Mouse (Mus musculus) heart, embryonic 14.5 days (tissue): ENCODE results near the gene Arhgap30. TPM values are rescaled to one million over a fixed set of nuclear protein-coding genes. Genes with fewer than 3 reads are reported as not detected.

Source experiments
- ATAC-seq: fragments of 200-750 bp; cut with Nextera tagmentation; 2 replicates; pipeline ENCODE4 v1.8.0; 2017; ENCODE audit warnings: low read depth, moderate TSS enrichment; ENCODE audit not compliant: insufficient number of reproducible peaks, insufficient read depth, low FRiP score
- H3K27ac ChIP-seq, 2 experiments: fragments of 200-500 bp in 1 of 2; fragments of 300-500 bp in 1 of 2; sonication (generic) in 1 of 2; replicated peaks in 1 of 2; 2 replicates each; pipeline ENCODE4 v1.5.1; 2012 to 2014; ENCODE audit warnings: low read depth in 2 of 2, low read length in 2 of 2, control low read depth in 1 of 2, mild to moderate bottlenecking in 1 of 2, mixed read lengths in 1 of 2; ENCODE audit not compliant: control insufficient read depth in 1 of 2, insufficient read depth in 1 of 2
- H3K27me3 ChIP-seq: fragments of 300-500 bp; sonication (generic); 2 replicates; pipeline ENCODE4 v1.6.1; 2014; ENCODE audit warnings: mild to moderate bottlenecking, low read length, control low read depth; ENCODE audit not compliant: control insufficient read depth, insufficient read depth
- H3K36me3 ChIP-seq: fragments of 300-500 bp; sonication (generic); 2 replicates; pipeline ENCODE4 v1.6.1; 2014; ENCODE audit warnings: mild to moderate bottlenecking, control low read depth, low read length, mixed read lengths; ENCODE audit not compliant: control insufficient read depth, insufficient read depth
- H3K4me1 ChIP-seq, 2 experiments: fragments of 200-500 bp in 1 of 2; fragments of 300-500 bp in 1 of 2; sonication (generic) in 1 of 2; 2 replicates each; pipeline ENCODE4 v1.6.1; 2012 to 2014; ENCODE audit warnings: low read length in 2 of 2, control low read depth in 1 of 2, mixed read lengths in 1 of 2; ENCODE audit not compliant: control insufficient read depth in 2 of 2, insufficient read depth in 2 of 2
- H3K4me2 ChIP-seq: fragments of 300-500 bp; sonication (generic); 2 replicates; pipeline ENCODE4 v1.6.1; 2014; ENCODE audit warnings: mild to moderate bottlenecking, low read length
- H3K4me3 ChIP-seq, 2 experiments: fragments of 200-500 bp in 1 of 2; fragments of 300-500 bp in 1 of 2; sonication (generic) in 1 of 2; 2 replicates each; pipeline ENCODE4 v1.5.1; 2012 to 2014; ENCODE audit warnings: low read length in 2 of 2, mild to moderate bottlenecking in 2 of 2, control low read depth in 1 of 2, low read depth in 1 of 2, moderate library complexity in 1 of 2; ENCODE audit not compliant: control insufficient read depth in 1 of 2, insufficient read depth in 1 of 2
- H3K9ac ChIP-seq: fragments of 300-500 bp; sonication (generic); 2 replicates; pipeline ENCODE4 v1.6.1; 2014; ENCODE audit warnings: mild to moderate bottlenecking, low read length
- H3K9me3 ChIP-seq: fragments of 300-500 bp; sonication (generic); 2 replicates; pipeline ENCODE4 v1.6.1; 2016; ENCODE audit warnings: low read length, control low read depth; ENCODE audit not compliant: control insufficient read depth
- WGBS: fragments of 180-500 bp; shearing (Covaris S2); extraction: QIAGEN DNeasy Blood & Tissue Kit; methylation state at CpG from one replicate; pipeline ENCODE4 v1.1.7; 2014; 5-methylcytosine and 5-hydroxymethylcytosine counted together
- polyA plus RNA-seq: library from polyadenylated mRNA; unstranded; fragments of >200 nt; fragmentation: Nextera tagmentation; extraction: Ambion mirVana; gene quantifications from 2 replicates; pipeline ENCODE4 v1.2.1, GENCODE M21; 2014

The Arhgap30 gene
- polyA plus RNA-seq, 1 experiment from 2014 or later, result 0.54 TPM

DNA sequence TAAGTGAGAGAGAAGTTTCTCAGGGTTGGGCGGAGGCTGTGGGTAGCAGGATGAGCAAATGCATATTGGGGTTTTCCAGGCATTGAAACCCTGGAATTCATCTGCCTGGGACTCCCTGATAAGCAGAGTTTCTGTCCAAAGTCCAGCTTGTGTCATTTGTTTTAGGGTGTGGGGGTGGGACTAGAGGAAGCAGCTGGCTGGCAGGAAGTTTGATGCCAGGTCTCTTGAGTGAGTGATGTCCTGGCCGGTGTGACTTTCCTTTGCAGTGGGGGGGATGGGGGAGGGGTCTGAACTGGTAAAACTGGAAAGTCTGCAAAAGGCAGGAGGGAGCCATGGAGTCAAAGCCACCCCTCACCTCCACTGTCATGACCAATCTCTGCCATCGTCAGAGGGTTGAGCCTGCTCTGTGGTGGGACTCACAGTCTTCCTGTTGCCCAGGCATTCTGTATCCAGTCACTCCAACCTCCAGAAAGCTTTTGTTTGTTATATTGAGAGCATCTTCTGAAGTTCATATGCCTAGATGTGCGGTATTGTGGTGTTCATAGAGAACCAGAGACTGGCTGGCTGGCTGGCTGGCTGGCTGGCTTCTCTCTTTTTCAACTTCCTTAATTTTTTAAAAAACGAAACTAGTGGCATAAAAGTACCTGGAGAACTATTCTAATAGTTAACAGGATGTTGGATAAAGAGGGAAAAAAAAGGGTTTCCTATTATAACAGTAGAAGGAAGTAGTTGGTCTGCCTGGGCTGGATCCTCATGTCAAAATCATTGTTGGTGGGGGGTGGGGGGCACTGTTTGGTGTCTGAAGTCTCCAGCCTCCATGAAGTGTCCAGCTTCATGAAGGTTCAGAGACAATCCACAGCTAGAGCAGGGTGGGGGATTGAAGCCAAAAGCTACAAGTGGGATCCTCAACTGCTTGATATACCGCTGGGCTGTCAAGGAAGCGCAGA, 53.0 kb downstream of the Arhgap30 start:
- H3K27me3 ChIP-seq, result no peaks in the 10 kb centered on the region
- WGBS, result 47% methylated on average over 7 of the region's 7 CpGs
- peak overlapping the region; percentile 81 to 84 for H3K27ac ChIP-seq
- peak overlapping the region; percentile 42; the same call in 1 of the 2 replicates for H3K9ac ChIP-seq
- peaks cover 8% of the 10 kb centered on the region for H3K9me3 ChIP-seq
- ATAC-seq, result peak; percentile 32; the same call in 1 of the 2 replicates
- H3K36me3 ChIP-seq, result no peaks in the 10 kb centered on the region
- peak overlapping the region; percentile 80 for H3K4me2 ChIP-seq
- peak overlapping the region in 1 of 2 experiments; percentile 5; a peak in 1 of 4 replicates for H3K4me3 ChIP-seq
- peaks cover 29 to 43% of the 10 kb centered on the region in 2 experiments for H3K4me1 ChIP-seq

GRCm38 (mm10) chr1:171442413-171442760, 53.6 kb downstream of the Arhgap30 start:
- peaks cover 32 to 44% of the 10 kb centered on the region in 2 experiments for H3K4me1 ChIP-seq
- H3K27me3 ChIP-seq, result no peaks in the 10 kb centered on the region
- H3K27ac ChIP-seq, result peak overlapping the region; percentile 81 to 84
- H3K4me2 ChIP-seq, result peak overlapping the region; percentile 80
- H3K9ac ChIP-seq, result peak overlapping the region; percentile 38; the same call in 1 of the 2 replicates
- H3K9me3 ChIP-seq, result peaks cover 8% of the 10 kb centered on the region
- peak overlapping the region in 1 of 2 experiments; percentile 5; a peak in 1 of 4 replicates for H3K4me3 ChIP-seq
- no peaks in the 10 kb centered on the region for H3K36me3 ChIP-seq
- 67% methylated on average over 8 of the region's 8 CpGs for WGBS
- no peak for ATAC-seq

GRCm38 (mm10) chr1:171445050-171445449, 56.3 kb downstream of the Arhgap30 start:
- WGBS, result 86% methylated on average over 5 of the region's 5 CpGs

DNA sequence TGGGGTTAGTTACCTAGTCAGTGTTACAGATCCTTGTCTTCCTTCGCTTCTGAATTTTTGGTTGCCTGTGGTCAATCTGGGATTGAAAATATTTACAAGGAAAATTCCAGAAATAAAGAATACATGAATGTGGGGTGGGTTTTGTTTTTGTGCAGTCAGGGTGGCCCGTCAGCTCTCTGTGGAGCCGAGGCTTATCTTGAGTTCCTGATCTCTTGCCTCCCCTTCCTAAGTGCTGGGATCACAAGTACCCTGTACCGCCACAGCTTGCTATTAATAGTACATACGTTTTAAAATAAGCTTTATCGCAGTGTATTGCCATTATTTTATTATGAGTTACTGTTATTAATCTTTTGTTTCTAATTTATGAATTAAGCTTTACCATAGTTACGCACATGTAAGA, 58.1 kb downstream of the Arhgap30 start:
- Histone ChIP-seq H3K27me3 (no peaks in the 10 kb centered on the region), H3K27ac (peak overlapping the region in 1 of 2 experiments; percentile 37; a peak in 1 of 4 replicates), H3K9me3 (peaks cover 8% of the 10 kb centered on the region), H3K9ac (no peak overlapping the region; the same call in 1 of the 2 replicates), H3K4me1 (peaks cover 12 to 29% of the 10 kb centered on the region in 2 experiments), H3K4me2 (peak overlapping the region; percentile 40), H3K36me3 (no peaks in the 10 kb centered on the region), H3K4me3 (no peak overlapping the region)
- 27% methylated on average over 7 of the region's 7 CpGs for WGBS
- ATAC-seq, result no peak

More at GRCm38 (mm10) chr1:171445050-171445449, 56.3 kb downstream of the Arhgap30 start:
- no peak for ATAC-seq
- peaks cover 26 to 44% of the 10 kb centered on the region in 2 experiments for H3K4me1 ChIP-seq
- H3K4me3 ChIP-seq, result no peak overlapping the region
- no peaks in the 10 kb centered on the region for H3K27me3 ChIP-seq
- H3K9ac ChIP-seq, result no peak overlapping the region
- H3K9me3 ChIP-seq, result peaks cover 8% of the 10 kb centered on the region
- no peaks in the 10 kb centered on the region for H3K36me3 ChIP-seq
- no peak overlapping the region for H3K27ac ChIP-seq
- H3K4me2 ChIP-seq, result no peak overlapping the region

GRCm38 (mm10) chr1:171447692-171448091, 58.9 kb downstream of the Arhgap30 start:
- Histone ChIP-seq H3K36me3 (no peaks in the 10 kb centered on the region), H3K4me1 (peaks cover 8 to 22% of the 10 kb centered on the region in 2 experiments), H3K27ac (peak overlapping the region; percentile 37 to 38), H3K27me3 (no peaks in the 10 kb centered on the region), H3K4me3 (no peak overlapping the region), H3K9ac (peak overlapping the region; percentile 51), H3K4me2 (peak overlapping the region; percentile 40), H3K9me3 (peaks cover 8% of the 10 kb centered on the region)
- ATAC-seq, result no peak
- WGBS, result 18% methylated on average over 10 of the region's 10 CpGs

GRCm38 (mm10) chr1:171450062-171450461, 61.3 kb downstream of the Arhgap30 start:
- no peak overlapping the region for H3K27ac ChIP-seq
- peaks cover 8 to 22% of the 10 kb centered on the region in 2 experiments for H3K4me1 ChIP-seq
- no peak overlapping the region for H3K4me3 ChIP-seq
- H3K36me3 ChIP-seq, result 0 out of 2 replicates have a peak, but pooled peaks cover 4% of the 10 kb centered on the region
- no peak overlapping the region for H3K4me2 ChIP-seq
- 57% methylated on average over 11 of the region's 11 CpGs for WGBS
- no peaks in the 10 kb centered on the region for H3K27me3 ChIP-seq
- no peak for ATAC-seq
- peaks cover 3% of the 10 kb centered on the region; the same call in 1 of the 2 replicates for H3K9me3 ChIP-seq
- no peak overlapping the region for H3K9ac ChIP-seq

GRCm38 (mm10) chr1:171451001-171451400, 62.2 kb downstream of the Arhgap30 start:
- H3K9me3 ChIP-seq, result peaks cover 2% of the 10 kb centered on the region; the same call in 1 of the 2 replicates
- 0 out of 2 replicates have a peak, but pooled peaks cover 4% of the 10 kb centered on the region for H3K36me3 ChIP-seq
- no peak overlapping the region for H3K4me2 ChIP-seq
- ATAC-seq, result no peak
- H3K4me3 ChIP-seq, result no peak overlapping the region
- H3K9ac ChIP-seq, result no peak overlapping the region
- no peak overlapping the region for H3K27ac ChIP-seq
- H3K4me1 ChIP-seq, result peaks cover 8 to 22% of the 10 kb centered on the region in 2 experiments
- no peaks in the 10 kb centered on the region for H3K27me3 ChIP-seq
- WGBS, result 76% methylated on average over 10 of the region's 10 CpGs
